Mouse (Mus musculus) forebrain, embryonic 16.5 days (tissue): Measurements from ENCODE around the gene Tcea3. TPM values are rescaled to one million over a fixed set of nuclear protein-coding genes. Genes with fewer than 3 reads are reported as not detected.

Experiments
- ATAC-seq: fragments of 200-750 bp; cut with Nextera tagmentation; 2 replicates; pipeline ENCODE4 v1.8.0; 2017; ENCODE audit warnings: mild to moderate bottlenecking, moderate library complexity
- H3K27ac ChIP-seq: fragments of 300-500 bp; sonication (generic); 2 replicates; pipeline ENCODE4 v1.5.1; 2014; ENCODE audit warnings: low read length, control low read depth
- H3K27me3 ChIP-seq: fragments of 300-500 bp; sonication (generic); replicated peaks from 2 replicates; pipeline ENCODE4 v1.6.1; 2014; ENCODE audit warnings: low read length; ENCODE audit not compliant: control insufficient read depth, insufficient read depth
- H3K36me3 ChIP-seq: fragments of 300-500 bp; sonication (generic); 2 replicates; pipeline ENCODE4 v1.6.1; 2014; ENCODE audit not compliant: control insufficient read depth, insufficient read depth
- H3K4me1 ChIP-seq: fragments of 300-500 bp; sonication (generic); replicated peaks from 2 replicates; pipeline ENCODE4 v1.6.1; 2014; ENCODE audit warnings: low read length; ENCODE audit not compliant: control insufficient read depth, insufficient read depth
- H3K4me2 ChIP-seq: fragments of 300-500 bp; sonication (generic); 2 replicates; pipeline ENCODE4 v1.6.1; 2014; ENCODE audit warnings: mild to moderate bottlenecking, low read length, control low read depth
- H3K4me3 ChIP-seq: fragments of 300-500 bp; sonication (generic); replicated peaks from 2 replicates; pipeline ENCODE4 v1.5.1; 2014; ENCODE audit warnings: mild to moderate bottlenecking, low read length, control low read depth
- H3K9ac ChIP-seq: fragments of 300-500 bp; sonication (generic); replicated peaks from 2 replicates; pipeline ENCODE4 v1.6.1; 2014; ENCODE audit warnings: low read depth, low read length, control low read depth
- H3K9me3 ChIP-seq: fragments of 300-500 bp; sonication (generic); 2 replicates; pipeline ENCODE4 v1.6.1; 2016; ENCODE audit warnings: low read length; ENCODE audit not compliant: control insufficient read depth
- WGBS: fragments of 180-500 bp; shearing (Covaris S2); extraction: QIAGEN DNeasy Blood & Tissue Kit; methylation state at CpG from one replicate; pipeline ENCODE4 v1.1.7; 2014; 5-methylcytosine and 5-hydroxymethylcytosine counted together
- polyA plus RNA-seq: library from polyadenylated mRNA; unstranded; fragments of >200 nt; fragmentation: Nextera tagmentation; extraction: Ambion mirVana; gene quantifications from 2 replicates; pipeline ENCODE4 v1.2.1, GENCODE M21; 2015

Tcea3 gene
- polyA plus RNA-seq, 1 experiment from 2014 or later = 0.44 TPM

- no peak overlapping the region for H3K4me3 ChIP-seq
- H3K4me1 ChIP-seq = peaks cover 9% of the 10 kb centered on the region
- H3K4me2 ChIP-seq = no peak overlapping the region
- H3K36me3 ChIP-seq = no peaks in the 10 kb centered on the region
- H3K27ac ChIP-seq = no peak overlapping the region
- no peak for ATAC-seq
- H3K27me3 ChIP-seq = no peaks in the 10 kb centered on the region
- no peaks in the 10 kb centered on the region for H3K9me3 ChIP-seq
- H3K9ac ChIP-seq = no peak overlapping the region
- WGBS = 87% methylated on average over 8 of the region's 8 CpGs
These were observed 32.7 kb upstream of the Tcea3 start for GRCm38 (mm10) chr4:136214828-136215227.

GRCm38 (mm10) chr4:136215576-136215975, 32.0 kb upstream of the Tcea3 start:
- 86% methylated on average over 8 of the region's 8 CpGs for WGBS

GRCm38 (mm10) chr4:136217063-136217462, 30.5 kb upstream of the Tcea3 start:
- Histone ChIP-seq H3K4me2 (no peak overlapping the region), H3K9ac (no peak overlapping the region), H3K4me1 (peaks cover 13% of the 10 kb centered on the region), H3K9me3 (no peaks in the 10 kb centered on the region), H3K4me3 (no peak overlapping the region), H3K27ac (no peak overlapping the region), H3K27me3 (no peaks in the 10 kb centered on the region), H3K36me3 (no peaks in the 10 kb centered on the region)
- 65% methylated on average over 10 of the region's 10 CpGs for WGBS
- no peak for ATAC-seq

More at GRCm38 (mm10) chr4:136215576-136215975, 32.0 kb upstream of the Tcea3 start:
- Histone ChIP-seq H3K36me3 (no peaks in the 10 kb centered on the region), H3K9ac (no peak overlapping the region), H3K4me3 (no peak overlapping the region), H3K4me1 (peaks cover 12% of the 10 kb centered on the region), H3K27ac (no peak overlapping the region), H3K27me3 (no peaks in the 10 kb centered on the region), H3K4me2 (no peak overlapping the region), H3K9me3 (no peaks in the 10 kb centered on the region)
- ATAC-seq = no peak

- Histone ChIP-seq H3K4me2 (peak overlapping the region; percentile 13), H3K27me3 (no peaks in the 10 kb centered on the region), H3K36me3 (no peaks in the 10 kb centered on the region), H3K9ac (peak overlapping the region; percentile 30), H3K27ac (no peak overlapping the region), H3K9me3 (no peaks in the 10 kb centered on the region), H3K4me3 (no peak overlapping the region), H3K4me1 (peaks cover 18% of the 10 kb centered on the region)
- ATAC-seq = no peak
- 17% methylated on average over 18 of the region's 18 CpGs for WGBS
These were observed 28.8 kb upstream of the Tcea3 start for GRCm38 (mm10) chr4:136218595-136219214.

- no peak overlapping the region for H3K9ac ChIP-seq
- WGBS = 14% methylated on average over 17 of the region's 17 CpGs
- no peaks in the 10 kb centered on the region for H3K9me3 ChIP-seq
- no peak for ATAC-seq
- H3K4me2 ChIP-seq = no peak overlapping the region
- no peak overlapping the region for H3K4me3 ChIP-seq
- no peaks in the 10 kb centered on the region for H3K27me3 ChIP-seq
- H3K36me3 ChIP-seq = no peaks in the 10 kb centered on the region
- H3K27ac ChIP-seq = no peak overlapping the region
- peaks cover 25% of the 10 kb centered on the region for H3K4me1 ChIP-seq
These were observed 27.3 kb upstream of the Tcea3 start for GRCm38 (mm10) chr4:136220133-136220775.

GRCm38 (mm10) chr4:136223549-136224239, 23.8 kb upstream of the Tcea3 start:
- H3K27ac ChIP-seq = no peak overlapping the region
- H3K27me3 ChIP-seq = no peaks in the 10 kb centered on the region
- no peak overlapping the region for H3K4me2 ChIP-seq
- H3K9ac ChIP-seq = no peak overlapping the region
- H3K36me3 ChIP-seq = no peaks in the 10 kb centered on the region
- H3K4me1 ChIP-seq = peaks cover 18% of the 10 kb centered on the region
- 42% methylated on average over 13 of the region's 13 CpGs for WGBS
- no peaks in the 10 kb centered on the region for H3K9me3 ChIP-seq
- H3K4me3 ChIP-seq = no peak overlapping the region
- ATAC-seq = peak; percentile 75

GRCm38 (mm10) chr4:136224240-136224559, 23.3 kb upstream of the Tcea3 start:
- H3K36me3 ChIP-seq = no peaks in the 10 kb centered on the region
- ATAC-seq = peak; percentile 33; the same call in 1 of the 2 replicates
- no peaks in the 10 kb centered on the region for H3K27me3 ChIP-seq
- H3K4me3 ChIP-seq = no peak overlapping the region
- no peak overlapping the region for H3K4me2 ChIP-seq
- WGBS = 31% methylated on average over 5 of the region's 5 CpGs
- H3K4me1 ChIP-seq = peaks cover 16% of the 10 kb centered on the region
- H3K27ac ChIP-seq = no peak overlapping the region
- no peak overlapping the region for H3K9ac ChIP-seq
- no peaks in the 10 kb centered on the region for H3K9me3 ChIP-seq

- H3K9me3 ChIP-seq = no peaks in the 10 kb centered on the region
- H3K4me1 ChIP-seq = peaks cover 16% of the 10 kb centered on the region
- no peak overlapping the region for H3K27ac ChIP-seq
- no peaks in the 10 kb centered on the region for H3K27me3 ChIP-seq
- 83% methylated on average over 23 of the region's 23 CpGs for WGBS
- H3K9ac ChIP-seq = no peak overlapping the region
- H3K4me2 ChIP-seq = no peak overlapping the region
- no peak for ATAC-seq
- no peak overlapping the region for H3K4me3 ChIP-seq
- H3K36me3 ChIP-seq = no peaks in the 10 kb centered on the region
These were observed 22.7 kb upstream of the Tcea3 start for GRCm38 (mm10) chr4:136224677-136225460.

GRCm38 (mm10) chr4:136227408-136227807, 20.1 kb upstream of the Tcea3 start:
- no peak overlapping the region for H3K4me3 ChIP-seq
- H3K9me3 ChIP-seq = no peaks in the 10 kb centered on the region
- no peaks in the 10 kb centered on the region for H3K36me3 ChIP-seq
- peaks cover 12% of the 10 kb centered on the region for H3K4me1 ChIP-seq
- ATAC-seq = no peak
- no peak overlapping the region for H3K9ac ChIP-seq
- H3K27ac ChIP-seq = no peak overlapping the region
- 85% methylated on average over 7 of the region's 7 CpGs for WGBS
- H3K27me3 ChIP-seq = no peaks in the 10 kb centered on the region
- H3K4me2 ChIP-seq = no peak overlapping the region
